Mouse (Mus musculus) kidney, adult 2 months (tissue): ENCODE measurements at regions not wholly inside any gene's neighbourhood (a gene's known extent, or its start where the extent isn't known, plus 50 kb on each side); places are given as distances from the start of the nearest gene placed in this dataset.
A peak's percentile ranks its signal among the peaks of the same experiment; 100 is the strongest.

Source experiments
- DNase-seq: peaks from one replicate; pipeline ENCODE4 v3.0.0; 2021
- H3K27ac ChIP-seq: fragments of 200-500 bp; 2 replicates; pipeline ENCODE4 v1.5.1; 2012; ENCODE audit warnings: low read depth, low read length, control low read depth, inconsistent platforms; ENCODE audit not compliant: insufficient read depth
- H3K27me3 ChIP-seq: fragments of 200-500 bp; replicated peaks from 2 replicates; pipeline ENCODE4 v1.6.1; 2012; ENCODE audit warnings: mild to moderate bottlenecking, moderate library complexity, low read length, inconsistent platforms; ENCODE audit not compliant: control insufficient read depth, insufficient read depth
- H3K36me3 ChIP-seq: fragments of 200-500 bp; 2 replicates; pipeline ENCODE4 v1.6.1; 2012; ENCODE audit warnings: mild to moderate bottlenecking, moderate library complexity, low read length, inconsistent platforms; ENCODE audit not compliant: control insufficient read depth, insufficient read depth
- H3K4me1 ChIP-seq: fragments of 200-500 bp; 2 replicates; pipeline ENCODE4 v1.6.1; 2011; ENCODE audit warnings: low read length; ENCODE audit not compliant: control insufficient read depth, insufficient read depth
- H3K4me3 ChIP-seq: fragments of 200-500 bp; 2 replicates; pipeline ENCODE4 v1.5.1; 2011; ENCODE audit warnings: mild to moderate bottlenecking, low read depth, low read length, control low read depth; ENCODE audit not compliant: insufficient read depth
- CTCF ChIP-seq: fragments of 200-500 bp; conservative IDR thresholded peaks from 2 replicates; pipeline ENCODE4 v1.5.1; 2011; ENCODE audit warnings: low read depth, mild to moderate bottlenecking, control low read depth, low read length, moderate library complexity, mixed read lengths; ENCODE audit not compliant: insufficient read depth, insufficient read length
- POLR2A ChIP-seq: fragments of 200-500 bp; IDR thresholded peaks from one replicate; pipeline ENCODE4 v1.6.1; 2011; ENCODE audit warnings: low read depth, low read length, control low read depth
- WGBS: fragments of 180-500 bp; shearing (Covaris S2); methylation state at CpG from one replicate; pipeline ENCODE4 v1.1.7; 2018; 5-methylcytosine and 5-hydroxymethylcytosine counted together

DNA sequence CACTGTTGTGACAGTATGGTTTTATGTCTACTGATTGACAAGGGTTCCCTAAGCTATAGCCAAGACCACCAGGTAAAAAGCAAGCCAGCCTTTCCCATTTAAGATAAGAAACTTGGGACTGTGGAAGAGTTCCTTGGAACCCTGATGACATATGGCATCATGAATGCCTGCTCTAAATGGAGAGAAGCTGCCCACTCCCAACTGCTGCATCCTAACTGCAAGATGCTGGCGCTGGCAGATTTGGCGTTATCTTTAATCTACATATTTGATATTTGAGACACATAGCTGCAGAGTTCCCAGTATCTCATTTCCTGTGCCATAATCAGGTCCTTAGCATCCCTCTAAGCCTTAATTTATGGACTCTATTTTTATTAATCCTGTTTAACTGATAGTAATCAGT, 200.4 kb upstream of the Arpp21 start:
- WGBS: 84% methylated on average over 2 of the region's 2 CpGs
- no peak for DNase-seq
- no peaks in the 10 kb centered on the region for H3K4me1 ChIP-seq
- H3K4me3 ChIP-seq: no peak overlapping the region
- H3K36me3 ChIP-seq: no peaks in the 10 kb centered on the region
- H3K27ac ChIP-seq: no peak overlapping the region
- no peak for TF ChIP-seq CTCF
- no peak for TF ChIP-seq POLR2A
- H3K27me3 ChIP-seq: no peaks in the 10 kb centered on the region

DNA sequence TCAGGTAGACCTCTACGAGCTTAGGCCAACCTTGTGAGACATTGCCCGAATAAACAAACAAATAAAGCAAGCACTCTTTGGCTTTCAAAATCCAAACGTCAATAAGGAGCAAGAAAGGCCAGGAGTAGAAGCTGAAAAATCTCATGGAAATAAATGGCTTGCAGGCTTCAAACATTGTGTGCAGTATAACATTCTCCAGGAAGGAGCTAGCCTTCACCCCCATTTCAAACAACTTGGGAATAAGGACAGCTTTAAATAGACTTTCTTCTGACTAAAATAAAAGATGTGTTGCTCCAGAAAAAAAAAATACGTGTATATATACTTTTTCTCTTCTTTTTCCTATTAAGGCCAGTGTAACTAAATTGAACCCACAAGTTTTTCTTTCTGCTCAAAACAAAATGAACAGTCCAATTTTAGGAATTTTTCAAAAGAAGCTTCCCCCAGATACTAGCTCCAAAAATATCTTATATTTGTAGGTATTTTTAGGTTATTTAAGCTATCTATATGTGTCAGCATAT, 196.2 kb upstream of the Arpp21 start:
- H3K4me3 ChIP-seq: no peak overlapping the region
- no peaks in the 10 kb centered on the region for H3K4me1 ChIP-seq
- no peak overlapping the region for H3K27ac ChIP-seq
- 82% methylated on average over 4 of the region's 4 CpGs for WGBS
- DNase-seq: no peak
- no peak for TF ChIP-seq CTCF
- H3K36me3 ChIP-seq: no peaks in the 10 kb centered on the region
- H3K27me3 ChIP-seq: no peaks in the 10 kb centered on the region

GRCm38 (mm10) chr9:112429196-112429595, 193.5 kb upstream of the Arpp21 start:
- no peaks in the 10 kb centered on the region for H3K36me3 ChIP-seq
- no peak for TF ChIP-seq CTCF
- H3K4me1 ChIP-seq: no peaks in the 10 kb centered on the region
- H3K27ac ChIP-seq: no peak overlapping the region
- DNase-seq: peak; percentile 3
- H3K27me3 ChIP-seq: no peaks in the 10 kb centered on the region; the same call in 1 of the 2 replicates
- no peak overlapping the region for H3K4me3 ChIP-seq
- 63% methylated on average over 3 of the region's 3 CpGs for WGBS

DNA sequence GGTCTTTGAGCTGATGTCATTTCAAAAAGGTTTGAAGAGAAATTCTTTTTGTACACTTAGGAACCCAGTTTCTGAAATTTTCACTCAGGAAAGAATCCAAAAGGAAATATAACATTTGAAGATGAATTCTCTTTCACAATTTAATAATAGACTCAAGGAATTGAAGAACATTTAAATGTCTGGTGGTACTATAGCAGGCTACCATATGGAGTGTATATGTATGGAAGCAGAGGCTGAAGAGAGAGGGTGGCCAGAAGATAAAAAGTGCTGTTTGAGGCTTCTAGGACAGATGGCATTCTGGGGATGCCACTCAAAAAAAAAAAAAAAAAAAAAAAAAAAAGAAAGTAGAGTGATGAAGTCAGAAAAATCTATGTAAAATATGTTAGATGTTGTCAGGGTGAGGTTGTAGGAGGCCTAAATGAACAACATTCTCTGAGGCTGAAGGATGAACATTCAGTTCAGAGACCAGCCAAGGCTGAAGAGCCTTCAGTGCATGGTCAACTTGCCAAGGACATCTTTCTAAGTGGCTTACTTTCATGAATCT, 170.1 kb upstream of the Arpp21 start:
- Histone ChIP-seq H3K27ac (no peak overlapping the region), H3K4me1 (no peaks in the 10 kb centered on the region), H3K36me3 (no peaks in the 10 kb centered on the region), H3K27me3 (no peaks in the 10 kb centered on the region), H3K4me3 (no peak overlapping the region)
- no peak for TF ChIP-seq POLR2A
- TF ChIP-seq CTCF: no peak
- DNase-seq: no peak

GRCm38 (mm10) chr9:112370746-112371145, 135.0 kb upstream of the Arpp21 start:
- H3K4me1 ChIP-seq: no peaks in the 10 kb centered on the region
- no peak for DNase-seq
- no peak overlapping the region for H3K27ac ChIP-seq
- no peaks in the 10 kb centered on the region for H3K27me3 ChIP-seq
- H3K36me3 ChIP-seq: no peaks in the 10 kb centered on the region
- WGBS: 62% methylated on average over 1 of the region's 1 CpGs
- H3K4me3 ChIP-seq: no peak overlapping the region
- TF ChIP-seq POLR2A (no peak), CTCF (no peak)

- no peak overlapping the region for H3K4me3 ChIP-seq
- TF ChIP-seq POLR2A (no peak), CTCF (no peak)
- no peaks in the 10 kb centered on the region for H3K4me1 ChIP-seq
- no peak overlapping the region for H3K27ac ChIP-seq
- no peaks in the 10 kb centered on the region for H3K36me3 ChIP-seq
- DNase-seq: no peak
- H3K27me3 ChIP-seq: no peaks in the 10 kb centered on the region
Measured at GRCm38 (mm10) chr9:112367291-112367690, 131.6 kb upstream of the Arpp21 start.

- WGBS: 83% methylated on average over 3 of the region's 3 CpGs
- H3K36me3 ChIP-seq: no peaks in the 10 kb centered on the region
- TF ChIP-seq POLR2A: no peak
- no peak for TF ChIP-seq CTCF
Measured at GRCm38 (mm10) chr9:112361355-112361754, 125.6 kb upstream of the Arpp21 start.

GRCm38 (mm10) chr9:112358711-112359298, 123.1 kb upstream of the Arpp21 start:
- no peak overlapping the region for H3K27ac ChIP-seq
- WGBS: 46% methylated on average over 5 of the region's 5 CpGs

More at GRCm38 (mm10) chr9:112361355-112361754, 125.6 kb upstream of the Arpp21 start:
- Histone ChIP-seq H3K4me1 (no peaks in the 10 kb centered on the region), H3K27me3 (no peaks in the 10 kb centered on the region), H3K4me3 (no peak overlapping the region), H3K27ac (no peak overlapping the region)
- DNase-seq: no peak

More at GRCm38 (mm10) chr9:112358711-112359298, 123.1 kb upstream of the Arpp21 start:
- no peak overlapping the region for H3K4me3 ChIP-seq
- TF ChIP-seq CTCF (no peak), POLR2A (no peak)
- H3K36me3 ChIP-seq: no peaks in the 10 kb centered on the region
- no peak for DNase-seq
- H3K27me3 ChIP-seq: no peaks in the 10 kb centered on the region
- no peaks in the 10 kb centered on the region for H3K4me1 ChIP-seq
